In genomic region chr11:47883545-47883944, GRCm38 (mm10) we compare ENCODE assay signal across 23 mouse cellular contexts.
DNase-seq lines count a peak whose midpoint lies in the region; ATAC-seq lines count a peak whose summit lies in the region.
"Had no signal": no experiment of that assay in that cellular context is flagged by ENCODE, and none has a peak within 500 bp of the region (broad histone marks: within the 10 kb centered on the region; RNA-seq: fewer than 3 reads in every experiment).

No protein-coding gene starts in this region.

- H3K4me2 ChIP-seq in forebrain, embryonic 16.5 days (ENCODE audit: low read length): no peak overlapping the region
- H3K4me2 ChIP-seq in forebrain, embryonic 13.5 days: no peak overlapping the region
- H3K4me2 ChIP-seq: embryonic facial prominence, embryonic 15.5 days; heart, embryonic 11.5 days; heart, embryonic 15.5 days; hindbrain, embryonic 14.5 days; intestine, embryonic 15.5 days had no signal

- peak; percentile 70; the same call in 1 of the 2 replicates for ATAC-seq in forebrain, embryonic 16.5 days
- no peak; the same call in 1 of the 2 replicates for ATAC-seq in forebrain, embryonic 13.5 days
- ATAC-seq: activated CD4-positive, CD25-positive, alpha-beta regulatory T cell, adult 4 months; intestine, embryonic 15.5 days; Patski had no signal

- H3K4me3 ChIP-seq in forebrain, embryonic 16.5 days (replicated peaks; ENCODE audit: low read length): no peak overlapping the region
- H3K4me3 ChIP-seq in forebrain, embryonic 13.5 days: no peak overlapping the region
- H3K4me3 ChIP-seq: embryonic facial prominence, embryonic 15.5 days; erythroblast, embryonic 14.5 days; heart, adult 2 months; heart, embryonic 15.5 days; intestine, embryonic 15.5 days had no signal

- peak; percentile 19 to 59 for DNase-seq in layer of hippocampus, adult 18-20 months (ENCODE audit: low spot score in 2 of 2)
- DNase-seq in layer of hippocampus, postnatal 25 days (ENCODE audit: extremely low spot score in 1 of 2, low spot score in 1 of 2): no peak
- DNase-seq in layer of hippocampus, adult 8-10 months (ENCODE audit: low spot score in 2 of 2): peak; percentile 25
- DNase-seq in heart, adult 11 months: no peak
- DNase-seq: adrenal gland, postnatal 14 days; cerebellum, adult 11 months; cerebellum, adult 8-10 months; cerebellum, postnatal 14 days; embryo, embryonic 11 days; gastrocnemius, postnatal 10 days; heart, adult 2 months; heart, postnatal 14 days had no signal

- WGBS in forebrain, embryonic 16.5 days: 39% methylated on average over 1 of the region's 1 CpGs
- 80% methylated on average over 1 of the region's 1 CpGs for WGBS in forebrain, embryonic 13.5 days

- no peaks in the 10 kb centered on the region for H3K9me3 ChIP-seq in forebrain, embryonic 16.5 days (ENCODE audit: control insufficient read depth, low read length)
- H3K9me3 ChIP-seq in forebrain, embryonic 13.5 days (replicated peaks): no peaks in the 10 kb centered on the region
- H3K9me3 ChIP-seq: embryonic facial prominence, embryonic 15.5 days; heart, embryonic 15.5 days; intestine, embryonic 15.5 days had no signal

- H3K27ac ChIP-seq in forebrain, embryonic 16.5 days (ENCODE audit: low read length): no peak overlapping the region
- no peak overlapping the region for H3K27ac ChIP-seq in forebrain, embryonic 13.5 days
- H3K27ac ChIP-seq: embryonic facial prominence, embryonic 15.5 days; heart, adult 2 months; heart, embryonic 15.5 days; hindbrain, embryonic 14.5 days; intestine, embryonic 15.5 days had no signal

- H3K9ac ChIP-seq in forebrain, embryonic 16.5 days (replicated peaks; ENCODE audit: low read depth, low read length): no peak overlapping the region
- H3K9ac ChIP-seq in forebrain, embryonic 13.5 days: no peak overlapping the region
- H3K9ac ChIP-seq: embryonic facial prominence, embryonic 15.5 days; heart, embryonic 15.5 days; hindbrain, embryonic 14.5 days; intestine, embryonic 15.5 days had no signal

- H3K36me3 ChIP-seq in forebrain, embryonic 16.5 days (ENCODE audit: control insufficient read depth, insufficient read depth): no peaks in the 10 kb centered on the region
- no peaks in the 10 kb centered on the region for H3K36me3 ChIP-seq in forebrain, embryonic 13.5 days (ENCODE audit: poor library complexity, severe bottlenecking)
- H3K36me3 ChIP-seq: embryonic facial prominence, embryonic 15.5 days; heart, embryonic 15.5 days; intestine, embryonic 15.5 days had no signal

- H3K4me1 ChIP-seq in forebrain, embryonic 16.5 days (replicated peaks; ENCODE audit: control insufficient read depth, insufficient read depth, low read length): peaks cover 6% of the 10 kb centered on the region
- H3K4me1 ChIP-seq in forebrain, embryonic 13.5 days: peaks cover 7% of the 10 kb centered on the region
- H3K4me1 ChIP-seq: embryonic facial prominence, embryonic 15.5 days; heart, embryonic 15.5 days; intestine, embryonic 15.5 days had no signal

- H3K27me3 ChIP-seq in forebrain, embryonic 16.5 days (replicated peaks; ENCODE audit: control insufficient read depth, insufficient read depth, low read length): no peaks in the 10 kb centered on the region
- H3K27me3 ChIP-seq in forebrain, embryonic 13.5 days: no peaks in the 10 kb centered on the region
- H3K27me3 ChIP-seq: CH12.LX; embryonic facial prominence, embryonic 15.5 days; heart, embryonic 15.5 days; intestine, embryonic 15.5 days; Patski had no signal

Comparison
In these comparisons a context has a peak if more than half of its experiments do, and no peak if none do; other contexts are left out.
1. DNase-seq: peak in layer of hippocampus, adult 18-20 months (2 of 2) and layer of hippocampus, adult 8-10 months (2 of 2); none in layer of hippocampus, postnatal 25 days (0 of 2) and heart, adult 11 months (single experiment).